Mouse (Mus musculus) limb, embryonic 14.5 days (tissue): ENCODE measurements around the gene AW822073. TPM values are rescaled to one million over a fixed set of nuclear protein-coding genes. Genes with fewer than 3 reads are reported as not detected.

Experiments used
- ATAC-seq: fragments of 200-750 bp; cut with Nextera tagmentation; 2 replicates; pipeline ENCODE4 v1.8.0; 2017; ENCODE audit warnings: low read depth, moderate number of reproducible peaks, moderate TSS enrichment; ENCODE audit not compliant: low FRiP score
- DNase-seq: peaks from one replicate; pipeline ENCODE4 v3.0.0-alpha.2; 2015; ENCODE audit warnings: low spot score
- H3K27ac ChIP-seq: fragments of 300-500 bp; sonication (generic); replicated peaks from 2 replicates; pipeline ENCODE4 v1.5.1; 2014; ENCODE audit warnings: low read depth, mild to moderate bottlenecking, low read length, moderate library complexity, mixed read lengths
- H3K27me3 ChIP-seq: fragments of 300-500 bp; sonication (generic); 2 replicates; pipeline ENCODE4 v1.6.1; 2014; ENCODE audit warnings: low read length, mixed read lengths; ENCODE audit not compliant: control insufficient read depth, insufficient read depth
- H3K36me3 ChIP-seq: fragments of 300-500 bp; sonication (generic); 2 replicates; pipeline ENCODE4 v1.6.1; 2014; ENCODE audit warnings: mild to moderate bottlenecking, low read length, moderate library complexity, mixed read lengths; ENCODE audit not compliant: control insufficient read depth, insufficient read depth
- H3K4me1 ChIP-seq: fragments of 300-500 bp; sonication (generic); 2 replicates; pipeline ENCODE4 v1.6.1; 2014; ENCODE audit warnings: antibody characterized with exemption, low read length, mixed read lengths; ENCODE audit not compliant: control insufficient read depth, insufficient read depth
- H3K4me2 ChIP-seq: fragments of 300-500 bp; sonication (generic); replicated peaks from 2 replicates; pipeline ENCODE4 v1.6.1; 2014; ENCODE audit warnings: low read depth, mild to moderate bottlenecking, low read length, moderate library complexity; ENCODE audit not compliant: severe bottlenecking
- H3K4me3 ChIP-seq: fragments of 300-500 bp; sonication (generic); replicated peaks from 2 replicates; pipeline ENCODE4 v1.5.1; 2014; ENCODE audit warnings: low read length
- H3K9ac ChIP-seq: fragments of 300-500 bp; sonication (generic); 2 replicates; pipeline ENCODE4 v1.6.1; 2014; ENCODE audit warnings: mild to moderate bottlenecking, low read depth, low read length, moderate library complexity; ENCODE audit not compliant: severe bottlenecking
- H3K9me3 ChIP-seq: fragments of 300-500 bp; sonication (generic); 2 replicates; pipeline ENCODE4 v1.6.1; 2016; ENCODE audit warnings: low read length; ENCODE audit not compliant: control insufficient read depth
- POLR2A ChIP-seq: fragments of 200-500 bp; IDR thresholded peaks from 2 replicates; pipeline ENCODE4 v1.8.0; 2012; ENCODE audit warnings: inconsistent platforms, mild to moderate bottlenecking, moderate library complexity, borderline replicate concordance; ENCODE audit not compliant: insufficient read depth, insufficient read length; ENCODE audit errors: extremely low read depth
- WGBS: fragments of 180-500 bp; shearing (Covaris S2); extraction: QIAGEN DNeasy Blood & Tissue Kit; methylation state at CpG from one replicate; pipeline ENCODE4 v1.1.7; 2014; 5-methylcytosine and 5-hydroxymethylcytosine counted together
- polyA plus RNA-seq, 2 experiments: library from polyadenylated mRNA; depleted of rRNA in 1 of 2; stranded (reverse) in 1 of 2; unstranded in 1 of 2; fragments of >200 nt; fragmentation: Nextera tagmentation in 1 of 2; extraction: Ambion mirVana in 1 of 2; gene quantifications; 2 replicates each; pipeline versions ENCODE4 v1.2.1 to v1.2.3; 2012 to 2014

Gene AW822073
- polyA plus RNA-seq, 2 experiments = not detected

GRCm38 (mm10) chr10:58220726-58221125 lies 4.0 kb downstream of the AW822073 start:
- TF ChIP-seq POLR2A = no peak
- no peak overlapping the region for H3K4me2 ChIP-seq
- no peaks in the 10 kb centered on the region for H3K36me3 ChIP-seq
- no peak overlapping the region for H3K9ac ChIP-seq
- no peaks in the 10 kb centered on the region for H3K27me3 ChIP-seq
- DNase-seq = no peak
- H3K27ac ChIP-seq = no peak overlapping the region
- ATAC-seq = no peak
- no peaks in the 10 kb centered on the region for H3K4me1 ChIP-seq
- 82% methylated on average over 6 of the region's 6 CpGs for WGBS
- H3K4me3 ChIP-seq = no peak overlapping the region
- H3K9me3 ChIP-seq = no peaks in the 10 kb centered on the region; the same call in 1 of the 2 replicates

GRCm38 (mm10) chr10:58217366-58217765 lies 7.4 kb downstream of the AW822073 start:
- Histone ChIP-seq H3K9ac (no peak overlapping the region), H3K36me3 (no peaks in the 10 kb centered on the region), H3K4me3 (no peak overlapping the region), H3K27me3 (no peaks in the 10 kb centered on the region), H3K4me1 (no peaks in the 10 kb centered on the region), H3K27ac (no peak overlapping the region), H3K4me2 (no peak overlapping the region), H3K9me3 (no peaks in the 10 kb centered on the region; the same call in 1 of the 2 replicates)
- no peak for TF ChIP-seq POLR2A
- ATAC-seq (no peak), DNase-seq (no peak)
- 87% methylated on average over 3 of the region's 3 CpGs for WGBS

GRCm38 (mm10) chr10:58215353-58215752 lies 9.4 kb downstream of the AW822073 start:
- no peak overlapping the region for H3K4me2 ChIP-seq
- no peak for TF ChIP-seq POLR2A
- H3K4me1 ChIP-seq = no peaks in the 10 kb centered on the region
- no peak for DNase-seq
- H3K4me3 ChIP-seq = no peak overlapping the region
- H3K27ac ChIP-seq = no peak overlapping the region
- H3K27me3 ChIP-seq = no peaks in the 10 kb centered on the region
- no peaks in the 10 kb centered on the region for H3K36me3 ChIP-seq
- 85% methylated on average over 1 of the region's 1 CpGs for WGBS
- no peak for ATAC-seq
- no peaks in the 10 kb centered on the region for H3K9me3 ChIP-seq
- H3K9ac ChIP-seq = no peak overlapping the region

- Histone ChIP-seq H3K9ac (no peak overlapping the region), H3K27ac (no peak overlapping the region), H3K27me3 (no peaks in the 10 kb centered on the region), H3K4me2 (no peak overlapping the region), H3K4me3 (no peak overlapping the region), H3K4me1 (no peaks in the 10 kb centered on the region), H3K9me3 (no peaks in the 10 kb centered on the region), H3K36me3 (no peaks in the 10 kb centered on the region)
- ATAC-seq (no peak), DNase-seq (no peak)
- no peak for TF ChIP-seq POLR2A
- WGBS = 76% methylated on average over 5 of the region's 5 CpGs
Observed at GRCm38 (mm10) chr10:58214934-58215333, 9.8 kb downstream of the AW822073 start.

- Histone ChIP-seq H3K27me3 (no peaks in the 10 kb centered on the region), H3K9ac (no peak overlapping the region), H3K36me3 (no peaks in the 10 kb centered on the region), H3K4me1 (no peaks in the 10 kb centered on the region), H3K27ac (no peak overlapping the region), H3K9me3 (no peaks in the 10 kb centered on the region), H3K4me2 (no peak overlapping the region), H3K4me3 (no peak overlapping the region)
- no peak for TF ChIP-seq POLR2A
- no peak for DNase-seq
- no peak for ATAC-seq
Observed at GRCm38 (mm10) chr10:58214497-58214896, 10.2 kb downstream of the AW822073 start.

- DNase-seq = no peak
- Histone ChIP-seq H3K27ac (no peak overlapping the region), H3K4me1 (no peaks in the 10 kb centered on the region), H3K27me3 (no peaks in the 10 kb centered on the region), H3K36me3 (no peaks in the 10 kb centered on the region), H3K9me3 (no peaks in the 10 kb centered on the region), H3K4me3 (no peak overlapping the region), H3K4me2 (no peak overlapping the region), H3K9ac (no peak overlapping the region)
- 73% methylated on average over 7 of the region's 7 CpGs for WGBS
- TF ChIP-seq POLR2A = no peak
- ATAC-seq = no peak
Observed at GRCm38 (mm10) chr10:58212230-58212629, 12.5 kb downstream of the AW822073 start.
